Mouse (Mus musculus): Measurements from ENCODE around the gene Tmprss9. TPM values are rescaled to one million over a fixed set of nuclear protein-coding genes. Genes with fewer than 3 reads are reported as not detected.

The Tmprss9 gene
- polyA plus RNA-seq, 1 experiment from 2014 or later: 0.04 TPM

- H3K4me2 ChIP-seq (ENCODE audit: low read length): no peak overlapping the region
- DNase-seq (ENCODE audit: low spot score): no peak
- WGBS: 73% methylated on average over 8 of the region's 8 CpGs
Observed at GRCm38 (mm10) chr10:80857386-80857785, 14.3 kb upstream of the Tmprss9 start.

GRCm38 (mm10) chr10:80857848-80858247 is 13.8 kb upstream of the Tmprss9 start:
- WGBS: 67% methylated on average over 3 of the region's 3 CpGs
- no peak for TF ChIP-seq CTCF (IDR thresholded peaks at IDR 0.05; ENCODE audit: low read depth)
- H3K36me3 ChIP-seq (ENCODE audit: insufficient read depth, low read length): peaks cover 19% of the 10 kb centered on the region
- peaks cover 16% of the 10 kb centered on the region for H3K4me1 ChIP-seq (replicated peaks; ENCODE audit: insufficient read depth, low read length)
- ATAC-seq (replicated peaks; ENCODE audit: low FRiP score, low read depth): no peak
- no peak for DNase-seq (ENCODE audit: low spot score)
- no peaks in the 10 kb centered on the region for H3K27me3 ChIP-seq (ENCODE audit: insufficient read depth, low read length)
- 0 out of 2 replicates have a peak overlapping the region, but pooled peaks have one; percentile 23 for H3K9ac ChIP-seq (ENCODE audit: low read depth, low read length)
- no peaks in the 10 kb centered on the region for H3K9me3 ChIP-seq (replicated peaks; ENCODE audit: low read length)
- no peak overlapping the region for H3K4me3 ChIP-seq (replicated peaks; ENCODE audit: low read depth, low read length)
- no peak overlapping the region for H3K27ac ChIP-seq
- no peak overlapping the region for H3K4me2 ChIP-seq (ENCODE audit: low read length)

More at GRCm38 (mm10) chr10:80857386-80857785, 14.3 kb upstream of the Tmprss9 start:
- Histone ChIP-seq H3K27ac (no peak overlapping the region), H3K36me3 (ENCODE audit: insufficient read depth, low read length) (peaks cover 17% of the 10 kb centered on the region), H3K27me3 (ENCODE audit: insufficient read depth, low read length) (no peaks in the 10 kb centered on the region), H3K9me3 (replicated peaks; ENCODE audit: low read length) (no peaks in the 10 kb centered on the region), H3K4me1 (replicated peaks; ENCODE audit: insufficient read depth, low read length) (peaks cover 16% of the 10 kb centered on the region), H3K9ac (ENCODE audit: low read depth, low read length) (0 out of 2 replicates have a peak overlapping the region, but pooled peaks have one; percentile 23), H3K4me3 (replicated peaks; ENCODE audit: low read depth, low read length) (no peak overlapping the region)
- no peak for ATAC-seq (replicated peaks; ENCODE audit: low FRiP score, low read depth)
- no peak for TF ChIP-seq CTCF (IDR thresholded peaks at IDR 0.05; ENCODE audit: low read depth)

DNA sequence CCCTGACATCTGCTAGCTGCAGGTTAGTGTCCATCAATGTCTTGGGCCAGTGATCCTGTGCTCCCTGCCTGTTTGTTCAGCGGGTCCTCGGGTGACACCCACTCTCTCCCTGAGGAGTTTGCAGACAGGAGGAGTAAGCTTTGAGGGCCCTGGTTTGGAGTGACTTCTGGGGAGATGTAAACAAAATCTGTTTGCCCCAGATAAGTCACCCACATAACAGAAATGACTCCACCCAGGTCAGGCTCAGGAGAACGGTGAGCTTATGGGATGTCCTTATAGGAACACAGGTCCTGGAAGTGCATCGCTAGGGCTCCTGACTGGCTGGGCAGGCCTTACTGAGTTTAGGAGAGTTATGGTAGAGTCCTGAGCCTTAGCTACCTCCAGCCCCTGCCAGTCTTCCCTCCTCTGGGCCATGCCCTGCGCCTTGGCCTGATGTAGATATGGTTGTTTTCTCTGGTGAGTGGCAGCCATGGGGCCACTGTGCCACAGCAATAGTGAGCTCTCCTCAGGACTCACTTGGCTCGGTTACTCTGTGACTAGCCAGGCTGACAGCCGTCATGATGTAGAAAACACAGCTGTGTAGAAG is 13.2 kb upstream of the Tmprss9 start:
- no peak for TF ChIP-seq CTCF (IDR thresholded peaks at IDR 0.05; ENCODE audit: low read depth)
- Histone ChIP-seq H3K4me3 (replicated peaks; ENCODE audit: low read depth, low read length) (no peak overlapping the region), H3K27ac (no peak overlapping the region), H3K4me1 (replicated peaks; ENCODE audit: insufficient read depth, low read length) (peaks cover 16% of the 10 kb centered on the region), H3K27me3 (ENCODE audit: insufficient read depth, low read length) (no peaks in the 10 kb centered on the region), H3K36me3 (ENCODE audit: insufficient read depth, low read length) (peaks cover 20% of the 10 kb centered on the region), H3K9me3 (replicated peaks; ENCODE audit: low read length) (no peaks in the 10 kb centered on the region), H3K4me2 (ENCODE audit: low read length) (no peak overlapping the region), H3K9ac (ENCODE audit: low read depth, low read length) (0 out of 2 replicates have a peak overlapping the region, but pooled peaks have one; percentile 23)
- ATAC-seq (replicated peaks; ENCODE audit: low FRiP score, low read depth) (no peak), DNase-seq (ENCODE audit: low spot score) (no peak)
- 68% methylated on average over 7 of the region's 7 CpGs for WGBS

DNA sequence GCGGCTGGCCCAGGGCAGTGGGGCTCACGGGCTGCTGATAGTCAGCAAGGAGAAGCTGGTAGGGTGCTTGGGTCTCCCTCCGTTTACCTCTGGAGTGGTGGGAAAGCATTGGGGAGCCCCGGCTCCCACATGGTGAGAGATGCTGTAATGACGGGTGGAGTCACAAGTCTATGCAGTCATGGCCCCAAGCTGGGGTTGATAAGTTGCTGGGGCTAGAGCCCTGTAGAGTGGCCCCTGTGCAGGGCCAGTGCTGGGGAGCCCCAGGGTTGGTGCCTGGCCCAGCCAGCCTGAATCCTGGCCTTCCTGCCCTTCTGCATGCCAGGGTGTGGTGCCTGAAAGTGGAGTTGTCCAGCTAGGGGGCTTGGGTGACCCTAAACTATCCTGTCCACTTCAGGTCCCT is 9.3 kb upstream of the Tmprss9 start:
- 97% methylated on average over 5 of the region's 5 CpGs for WGBS
- no peak for TF ChIP-seq CTCF (IDR thresholded peaks at IDR 0.05; ENCODE audit: low read depth)
- peaks cover 49% of the 10 kb centered on the region for H3K36me3 ChIP-seq (ENCODE audit: insufficient read depth, low read length)

DNA sequence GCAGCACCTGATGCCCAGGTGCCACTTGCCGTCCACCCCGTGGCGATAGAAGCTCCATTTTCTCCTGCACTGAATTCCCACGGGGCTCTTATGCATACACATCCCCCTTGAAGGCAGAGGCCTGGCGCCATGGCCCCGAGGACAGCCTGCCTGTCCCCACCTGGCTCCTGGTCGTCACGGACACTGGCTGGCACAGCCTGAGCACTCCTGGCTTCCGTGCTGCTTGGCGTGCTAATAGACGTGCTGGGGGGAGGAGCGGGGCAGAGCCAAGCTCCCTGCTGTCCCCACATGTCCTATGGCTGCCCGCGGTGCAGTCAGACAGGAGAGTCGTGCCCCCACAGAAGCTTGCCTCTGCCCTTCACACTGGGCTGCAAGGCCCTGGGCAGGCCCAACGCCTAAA is 7.2 kb upstream of the Tmprss9 start:
- H3K9ac ChIP-seq (ENCODE audit: low read depth, low read length): no peak overlapping the region
- no peak overlapping the region for H3K4me3 ChIP-seq (replicated peaks; ENCODE audit: low read depth, low read length)
- no peak for ATAC-seq (replicated peaks; ENCODE audit: low FRiP score, low read depth)
- no peak overlapping the region for H3K27ac ChIP-seq
- H3K36me3 ChIP-seq (ENCODE audit: insufficient read depth, low read length): peaks cover 59% of the 10 kb centered on the region
- H3K4me2 ChIP-seq (ENCODE audit: low read length): no peak overlapping the region
- no peaks in the 10 kb centered on the region for H3K9me3 ChIP-seq (replicated peaks; ENCODE audit: low read length)
- no peak for TF ChIP-seq CTCF (IDR thresholded peaks at IDR 0.05; ENCODE audit: low read depth)
- 90% methylated on average over 16 of the region's 16 CpGs for WGBS
- DNase-seq (ENCODE audit: low spot score): no peak
- no peaks in the 10 kb centered on the region for H3K4me1 ChIP-seq (replicated peaks; ENCODE audit: insufficient read depth, low read length)
- no peaks in the 10 kb centered on the region for H3K27me3 ChIP-seq (ENCODE audit: insufficient read depth, low read length)

More for the DNA sequence above, 9.3 kb upstream of the Tmprss9 start:
- Histone ChIP-seq H3K27me3 (ENCODE audit: insufficient read depth, low read length) (no peaks in the 10 kb centered on the region), H3K4me2 (ENCODE audit: low read length) (no peak overlapping the region), H3K27ac (no peak overlapping the region), H3K9ac (ENCODE audit: low read depth, low read length) (no peak overlapping the region), H3K4me1 (replicated peaks; ENCODE audit: insufficient read depth, low read length) (no peaks in the 10 kb centered on the region), H3K9me3 (replicated peaks; ENCODE audit: low read length) (no peaks in the 10 kb centered on the region), H3K4me3 (replicated peaks; ENCODE audit: low read depth, low read length) (no peak overlapping the region)
- DNase-seq (ENCODE audit: low spot score) (no peak), ATAC-seq (replicated peaks; ENCODE audit: low FRiP score, low read depth) (no peak)

- Histone ChIP-seq H3K36me3 (ENCODE audit: insufficient read depth, low read length) (peaks cover 20% of the 10 kb centered on the region), H3K4me1 (replicated peaks; ENCODE audit: insufficient read depth, low read length) (no peaks in the 10 kb centered on the region), H3K4me3 (replicated peaks; ENCODE audit: low read depth, low read length) (no peak overlapping the region), H3K27ac (no peak overlapping the region), H3K27me3 (ENCODE audit: insufficient read depth, low read length) (no peaks in the 10 kb centered on the region), H3K9me3 (replicated peaks; ENCODE audit: low read length) (no peaks in the 10 kb centered on the region), H3K4me2 (ENCODE audit: low read length) (no peak overlapping the region), H3K9ac (ENCODE audit: low read depth, low read length) (no peak overlapping the region)
- WGBS: 65% methylated on average over 4 of the region's 6 CpGs
- DNase-seq (ENCODE audit: low spot score) (no peak), ATAC-seq (replicated peaks; ENCODE audit: low FRiP score, low read depth) (no peak)
- no peak for TF ChIP-seq CTCF (IDR thresholded peaks at IDR 0.05; ENCODE audit: low read depth)
Observed at GRCm38 (mm10) chr10:80870993-80871392, 655 bp upstream of the Tmprss9 start.

GRCm38 (mm10) chr10:80874035-80874434 is 2.4 kb downstream of the Tmprss9 start:
- H3K9me3 ChIP-seq (replicated peaks; ENCODE audit: low read length): no peaks in the 10 kb centered on the region
- 80% methylated on average over 9 of the region's 9 CpGs for WGBS

More at GRCm38 (mm10) chr10:80874035-80874434, 2.4 kb downstream of the Tmprss9 start:
- H3K27ac ChIP-seq: no peak overlapping the region
- H3K4me3 ChIP-seq (replicated peaks; ENCODE audit: low read depth, low read length): no peak overlapping the region
- TF ChIP-seq CTCF (IDR thresholded peaks at IDR 0.05; ENCODE audit: low read depth): no peak
- ATAC-seq (replicated peaks; ENCODE audit: low FRiP score, low read depth): no peak
- no peak overlapping the region for H3K9ac ChIP-seq (ENCODE audit: low read depth, low read length)
- H3K36me3 ChIP-seq (ENCODE audit: insufficient read depth, low read length): no peaks in the 10 kb centered on the region
- no peaks in the 10 kb centered on the region for H3K4me1 ChIP-seq (replicated peaks; ENCODE audit: insufficient read depth, low read length)
- no peaks in the 10 kb centered on the region for H3K27me3 ChIP-seq (ENCODE audit: insufficient read depth, low read length)
- no peak overlapping the region for H3K4me2 ChIP-seq (ENCODE audit: low read length)
- DNase-seq (ENCODE audit: low spot score): no peak

Measured in kidney, postnatal 0 days (tissue).